Mouse (Mus musculus) liver, embryonic 11.5 days (tissue): ENCODE results near the gene Sirt5. TPM values are rescaled to one million over a fixed set of nuclear protein-coding genes. Genes with fewer than 3 reads are reported as not detected.

Source experiments
- ATAC-seq: fragments of 200-750 bp; cut with Nextera tagmentation; replicated peaks from 2 replicates; pipeline ENCODE4 v1.8.0; 2017; ENCODE audit warnings: moderate number of reproducible peaks, mild to moderate bottlenecking, moderate TSS enrichment, moderate library complexity; ENCODE audit not compliant: low FRiP score
- DNase-seq: peaks from one replicate; pipeline ENCODE4 v3.0.0-alpha.2; 2017; ENCODE audit warnings: low spot score
- H3K27ac ChIP-seq: fragments of 300-500 bp; sonication (generic); 2 replicates; pipeline ENCODE4 v1.5.1; 2014; ENCODE audit warnings: mild to moderate bottlenecking, low read depth, low read length, control low read depth
- H3K27me3 ChIP-seq: fragments of 300-500 bp; sonication (generic); replicated peaks from 2 replicates; pipeline ENCODE4 v1.6.1; 2014; ENCODE audit warnings: low read length, mixed read lengths; ENCODE audit not compliant: control insufficient read depth, insufficient read depth
- H3K36me3 ChIP-seq: fragments of 300-500 bp; sonication (generic); 2 replicates; pipeline ENCODE4 v1.6.1; 2014; ENCODE audit warnings: mild to moderate bottlenecking, low read length, moderate library complexity, mixed read lengths; ENCODE audit not compliant: control insufficient read depth, insufficient read depth
- H3K4me1 ChIP-seq: fragments of 300-500 bp; sonication (generic); replicated peaks from 2 replicates; pipeline ENCODE4 v1.6.1; 2014; ENCODE audit warnings: low read length, mixed read lengths; ENCODE audit not compliant: control insufficient read depth, insufficient read depth
- H3K4me2 ChIP-seq: fragments of 300-500 bp; sonication (generic); 2 replicates; pipeline ENCODE4 v1.6.1; 2014; ENCODE audit warnings: mild to moderate bottlenecking, control low read depth, moderate library complexity
- H3K4me3 ChIP-seq: fragments of 300-500 bp; sonication (generic); 2 replicates; pipeline ENCODE4 v1.5.1; 2014; ENCODE audit warnings: low read depth, low read length, control low read depth
- H3K9ac ChIP-seq: fragments of 300-500 bp; sonication (generic); 2 replicates; pipeline ENCODE4 v1.6.1; 2014; ENCODE audit warnings: low read depth, low read length, control low read depth
- H3K9me3 ChIP-seq: fragments of 300-500 bp; sonication (generic); 2 replicates; pipeline ENCODE4 v1.6.1; 2016; ENCODE audit warnings: low read length, inconsistent platforms, mixed read lengths; ENCODE audit not compliant: control insufficient read depth
- WGBS: fragments of 180-500 bp; shearing (Covaris S2); extraction: QIAGEN DNeasy Blood & Tissue Kit; methylation state at CpG from one replicate; pipeline ENCODE4 v1.1.7; 2014; 5-methylcytosine and 5-hydroxymethylcytosine counted together
- polyA plus RNA-seq: library from polyadenylated mRNA; unstranded; fragments of >200 nt; fragmentation: Nextera tagmentation; extraction: Ambion mirVana; gene quantifications from 2 replicates; pipeline ENCODE4 v1.2.1, GENCODE M21; 2014

Gene Sirt5
- polyA plus RNA-seq, 1 experiment from 2014 or later = 12.9 TPM

GRCm38 (mm10) chr13:43338001-43338400, 27.3 kb upstream of the Sirt5 start:
- Histone ChIP-seq H3K4me3 (no peak overlapping the region), H3K27ac (no peak overlapping the region), H3K36me3 (no peaks in the 10 kb centered on the region), H3K9me3 (no peaks in the 10 kb centered on the region), H3K4me1 (no peaks in the 10 kb centered on the region), H3K4me2 (no peak overlapping the region), H3K9ac (no peak overlapping the region), H3K27me3 (no peaks in the 10 kb centered on the region)
- DNase-seq (no peak), ATAC-seq (no peak)
- 81% methylated on average over 8 of the region's 8 CpGs for WGBS

DNA sequence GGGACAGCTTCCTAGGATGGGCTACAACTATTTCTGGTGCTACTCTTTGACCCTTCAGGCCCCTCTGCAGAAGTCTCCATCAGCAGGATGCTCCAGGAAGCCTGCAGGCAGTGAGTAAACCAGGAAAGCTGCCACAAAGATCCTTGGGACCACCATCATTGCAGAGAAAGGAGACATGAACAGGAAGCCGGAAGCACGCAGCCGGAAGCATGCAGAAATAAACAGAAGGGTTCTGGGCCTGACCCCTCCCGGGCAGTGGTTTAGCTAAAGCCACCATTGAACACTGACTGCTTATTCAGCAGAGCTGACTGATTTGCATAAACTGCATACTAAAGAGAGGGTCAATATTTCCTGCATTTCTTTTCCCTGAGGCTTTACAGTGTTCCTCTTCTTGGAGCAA, 26.7 kb upstream of the Sirt5 start:
- ATAC-seq = no peak
- H3K27ac ChIP-seq = no peak overlapping the region
- H3K4me2 ChIP-seq = no peak overlapping the region
- no peaks in the 10 kb centered on the region for H3K4me1 ChIP-seq
- no peak for DNase-seq
- no peaks in the 10 kb centered on the region for H3K36me3 ChIP-seq
- no peak overlapping the region for H3K4me3 ChIP-seq
- no peaks in the 10 kb centered on the region for H3K27me3 ChIP-seq
- 74% methylated on average over 4 of the region's 4 CpGs for WGBS
- no peak overlapping the region for H3K9ac ChIP-seq
- no peaks in the 10 kb centered on the region for H3K9me3 ChIP-seq

DNA sequence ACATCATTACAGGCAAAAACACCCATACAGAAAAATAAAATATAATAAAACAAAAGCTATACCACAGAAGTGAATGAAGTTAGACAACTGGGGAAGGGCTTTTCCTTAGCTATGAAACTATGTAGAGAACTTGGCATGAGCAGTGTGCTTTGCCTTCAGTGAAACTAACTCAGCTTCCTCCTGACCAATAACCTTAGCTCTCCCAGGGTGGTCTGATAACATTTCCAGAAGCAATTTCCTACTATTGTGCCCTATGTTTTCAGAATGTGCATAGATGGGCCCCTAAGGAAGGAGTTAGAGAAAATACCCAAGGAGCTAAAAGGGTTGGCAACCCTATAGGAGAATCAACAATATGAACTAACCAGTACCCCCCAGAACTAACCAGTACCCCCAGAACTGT, 18.5 kb upstream of the Sirt5 start:
- Histone ChIP-seq H3K9me3 (no peaks in the 10 kb centered on the region), H3K4me2 (no peak overlapping the region), H3K36me3 (no peaks in the 10 kb centered on the region), H3K27me3 (no peaks in the 10 kb centered on the region), H3K27ac (no peak overlapping the region), H3K4me3 (no peak overlapping the region), H3K9ac (no peak overlapping the region), H3K4me1 (no peaks in the 10 kb centered on the region)
- ATAC-seq (no peak), DNase-seq (no peak)

DNA sequence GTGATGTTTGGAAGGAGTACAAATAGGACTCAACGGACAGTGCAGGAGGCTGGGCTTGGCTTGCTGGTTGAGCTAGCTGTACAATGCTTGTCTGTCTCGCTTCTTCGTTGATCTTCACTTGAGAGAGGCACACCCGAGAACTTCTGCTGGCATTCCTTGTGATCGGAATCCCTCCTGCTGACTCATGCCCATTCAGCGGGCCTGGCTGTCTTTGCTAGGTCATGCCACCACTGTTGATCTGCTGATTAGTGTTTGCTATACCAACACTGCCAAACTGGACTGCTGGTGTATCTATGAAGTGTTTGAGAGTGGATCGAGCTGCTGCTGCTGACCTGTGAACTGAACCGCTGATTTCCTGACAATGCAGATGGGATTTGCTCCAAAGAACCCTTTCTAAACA, 15.9 kb upstream of the Sirt5 start:
- WGBS = 76% methylated on average over 8 of the region's 8 CpGs
- DNase-seq (no peak), ATAC-seq (no peak)
- no peak overlapping the region for H3K4me2 ChIP-seq
- no peak overlapping the region for H3K9ac ChIP-seq
- H3K36me3 ChIP-seq = no peaks in the 10 kb centered on the region
- H3K4me1 ChIP-seq = no peaks in the 10 kb centered on the region
- no peaks in the 10 kb centered on the region for H3K9me3 ChIP-seq
- no peak overlapping the region for H3K4me3 ChIP-seq
- no peak overlapping the region for H3K27ac ChIP-seq
- no peaks in the 10 kb centered on the region for H3K27me3 ChIP-seq

DNA sequence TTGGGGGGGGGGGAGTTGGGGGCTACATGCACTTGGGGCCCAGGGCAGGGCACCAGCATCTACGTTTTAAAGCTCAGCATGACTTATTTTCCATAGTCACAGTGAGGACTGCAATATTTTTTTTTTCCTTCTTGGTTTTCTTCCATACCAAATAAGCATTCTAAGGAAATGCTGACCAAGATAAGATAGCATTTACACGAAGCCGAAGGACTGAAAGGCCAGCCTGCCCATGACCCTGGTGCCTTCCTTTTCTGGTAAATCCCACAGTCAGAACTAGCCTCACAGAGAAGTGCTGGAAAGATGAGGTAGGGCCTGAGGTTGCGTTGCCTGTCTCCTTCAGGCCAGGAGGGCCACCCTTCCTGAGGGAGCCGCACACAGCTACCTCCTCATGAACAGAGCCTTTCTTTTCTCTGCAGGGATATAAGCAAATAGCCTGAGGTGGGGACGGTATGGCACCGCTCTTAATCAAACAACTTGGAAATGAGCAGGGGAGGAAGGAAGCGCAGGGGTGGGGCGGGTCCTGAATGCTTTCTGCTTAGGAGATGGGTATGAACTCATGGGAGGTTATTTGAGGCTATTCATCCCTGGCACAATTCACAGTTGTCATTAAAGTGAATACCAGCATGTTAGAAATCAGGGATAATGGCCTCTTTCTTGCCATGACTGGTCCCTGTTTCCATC, 14.7 kb upstream of the Sirt5 start:
- ATAC-seq (no peak), DNase-seq (no peak)
- 51% methylated on average over 9 of the region's 9 CpGs for WGBS
- H3K4me1 ChIP-seq = no peaks in the 10 kb centered on the region; the same call in 1 of the 2 replicates
- H3K9ac ChIP-seq = no peak overlapping the region
- no peak overlapping the region for H3K4me2 ChIP-seq
- H3K36me3 ChIP-seq = no peaks in the 10 kb centered on the region
- H3K4me3 ChIP-seq = no peak overlapping the region
- H3K27me3 ChIP-seq = no peaks in the 10 kb centered on the region
- no peaks in the 10 kb centered on the region for H3K9me3 ChIP-seq
- no peak overlapping the region for H3K27ac ChIP-seq

DNA sequence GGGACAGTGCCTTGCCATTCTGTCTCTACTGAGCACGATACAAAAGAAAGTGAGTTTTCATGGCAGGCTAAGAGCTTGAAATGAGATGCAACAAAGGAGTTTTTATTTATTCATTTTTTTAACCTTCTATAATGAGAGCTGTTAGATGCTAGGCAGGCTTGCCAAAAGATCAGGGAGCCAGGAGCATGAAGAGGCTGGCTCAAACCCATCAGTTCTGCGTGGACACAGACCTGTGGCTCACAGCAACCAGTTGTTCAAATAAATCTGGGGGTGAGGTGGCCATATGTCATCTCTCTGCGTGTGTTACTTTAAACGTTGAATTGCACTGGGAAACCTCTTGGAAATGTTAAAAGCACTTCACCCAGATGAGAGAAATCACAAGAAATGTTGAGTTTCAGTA, 11.9 kb upstream of the Sirt5 start:
- Histone ChIP-seq H3K9ac (no peak overlapping the region), H3K36me3 (no peaks in the 10 kb centered on the region), H3K27ac (no peak overlapping the region), H3K4me3 (no peak overlapping the region), H3K27me3 (no peaks in the 10 kb centered on the region), H3K4me2 (no peak overlapping the region), H3K9me3 (no peaks in the 10 kb centered on the region), H3K4me1 (no peaks in the 10 kb centered on the region; the same call in 1 of the 2 replicates)
- no peak for DNase-seq
- WGBS = 67% methylated on average over 4 of the region's 4 CpGs
- no peak for ATAC-seq

GRCm38 (mm10) chr13:43354362-43354761, 10.9 kb upstream of the Sirt5 start:
- H3K36me3 ChIP-seq = no peaks in the 10 kb centered on the region
- no peaks in the 10 kb centered on the region; the same call in 1 of the 2 replicates for H3K4me1 ChIP-seq
- no peak overlapping the region for H3K9ac ChIP-seq
- no peak overlapping the region for H3K4me3 ChIP-seq
- H3K27ac ChIP-seq = no peak overlapping the region
- no peak overlapping the region for H3K4me2 ChIP-seq
- ATAC-seq (no peak), DNase-seq (no peak)
- no peaks in the 10 kb centered on the region for H3K27me3 ChIP-seq
- WGBS = 76% methylated on average over 12 of the region's 12 CpGs
- H3K9me3 ChIP-seq = no peaks in the 10 kb centered on the region

DNA sequence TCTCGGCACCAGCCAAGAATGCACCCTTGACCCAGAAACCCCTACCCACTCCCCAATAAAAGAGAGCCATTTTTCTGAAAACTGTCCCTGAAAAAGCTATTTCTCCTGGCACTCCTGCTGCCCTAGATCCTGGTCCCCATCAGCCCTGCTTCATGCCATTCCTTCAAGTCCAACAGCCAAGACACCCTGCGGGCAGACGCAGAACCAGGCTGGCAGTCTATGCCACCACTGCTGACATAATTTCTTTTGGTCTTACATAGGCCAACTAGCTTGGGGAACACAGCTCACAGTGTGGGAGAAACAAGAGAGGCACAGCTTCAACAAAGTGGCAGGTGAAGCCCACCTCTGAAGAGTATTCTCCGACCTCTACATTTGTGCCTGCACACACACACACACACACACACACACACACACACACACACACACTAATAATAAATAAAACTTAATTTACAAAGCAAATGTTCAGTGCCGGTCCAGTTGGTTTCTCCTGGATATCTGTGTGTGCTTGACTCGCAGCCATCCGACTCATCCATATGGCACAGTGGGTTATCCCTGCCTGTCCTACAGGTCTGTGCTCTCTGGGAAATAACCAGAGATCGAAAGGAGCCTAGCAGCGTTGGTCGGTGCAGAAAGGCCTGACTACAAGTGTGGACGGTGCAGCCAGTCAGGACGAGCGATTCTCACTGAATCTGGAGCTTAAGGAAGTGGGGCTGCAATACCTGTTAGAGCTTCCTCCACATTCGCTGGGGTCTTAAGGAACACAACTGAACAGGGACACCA, 8.8 kb upstream of the Sirt5 start:
- H3K9me3 ChIP-seq = no peaks in the 10 kb centered on the region
- no peaks in the 10 kb centered on the region; the same call in 1 of the 2 replicates for H3K4me1 ChIP-seq
- no peak overlapping the region for H3K27ac ChIP-seq
- no peak overlapping the region for H3K4me2 ChIP-seq
- WGBS = 82% methylated on average over 14 of the region's 14 CpGs
- ATAC-seq (no peak), DNase-seq (no peak)
- H3K27me3 ChIP-seq = no peaks in the 10 kb centered on the region
- no peak overlapping the region for H3K4me3 ChIP-seq
- H3K9ac ChIP-seq = no peak overlapping the region
- no peaks in the 10 kb centered on the region for H3K36me3 ChIP-seq

GRCm38 (mm10) chr13:43360534-43360933, 4.8 kb upstream of the Sirt5 start:
- no peaks in the 10 kb centered on the region for H3K27me3 ChIP-seq
- no peak overlapping the region for H3K9ac ChIP-seq
- no peaks in the 10 kb centered on the region for H3K36me3 ChIP-seq
- H3K27ac ChIP-seq = no peak overlapping the region
- H3K9me3 ChIP-seq = no peaks in the 10 kb centered on the region
- ATAC-seq = 0 out of 2 replicates have a peak, but pooled peaks have one; percentile 37
- DNase-seq = no peak
- no peak overlapping the region for H3K4me2 ChIP-seq
- 47% methylated on average over 6 of the region's 6 CpGs for WGBS
- no peak overlapping the region for H3K4me3 ChIP-seq
- no peaks in the 10 kb centered on the region for H3K4me1 ChIP-seq
